8 mouse cellular contexts compared by ENCODE assay signal in genomic region chr11:66905617-66906384, GRCm38 (mm10). TPM values are rescaled to one million over a fixed set of nuclear protein-coding genes. Genes with fewer than 3 reads are reported as not detected.
DNase-seq lines count a peak whose midpoint lies in the region; ATAC-seq and TF ChIP-seq lines count a peak whose summit lies in the region.

No protein-coding gene starts in this region.

- no peak overlapping the region for H3K4me3 ChIP-seq in forebrain, embryonic 14.5 days (ENCODE audit: low read depth, low read length)
- H3K4me3 ChIP-seq in liver, postnatal 0 days (ENCODE audit: low read depth, low read length): no peak overlapping the region

- peak; percentile 92 for ATAC-seq in forebrain, embryonic 14.5 days
- peak; percentile 41; the same call in 1 of the 2 replicates for ATAC-seq in liver, postnatal 0 days

- H3K27ac ChIP-seq in forebrain, embryonic 14.5 days (ENCODE audit: low read depth, low read length): peak overlapping the region; percentile 79
- H3K27ac ChIP-seq in liver, postnatal 0 days (ENCODE audit: low read depth): no peak overlapping the region

- peak overlapping the region; percentile 43 for H3K9ac ChIP-seq in forebrain, embryonic 14.5 days (ENCODE audit: low read length)
- H3K9ac ChIP-seq in liver, postnatal 0 days (replicated peaks): no peak overlapping the region

- H3K9me3 ChIP-seq in forebrain, embryonic 14.5 days (replicated peaks; ENCODE audit: control insufficient read depth, low read length): no peaks in the 10 kb centered on the region
- H3K9me3 ChIP-seq in liver, postnatal 0 days (ENCODE audit: low read length): no peaks in the 10 kb centered on the region

- H3K36me3 ChIP-seq in forebrain, embryonic 14.5 days (ENCODE audit: control insufficient read depth, insufficient read depth, low read length): no peaks in the 10 kb centered on the region
- no peaks in the 10 kb centered on the region for H3K36me3 ChIP-seq in liver, postnatal 0 days (replicated peaks; ENCODE audit: insufficient read depth, low read length)

- intact Hi-C loops in heart, postnatal 14 days (cut with DNase I): loop anchor here (1.0 kb wide), 2 partner anchors 80 to 116 kb away; no protein-coding TSS in a partner anchor

- WGBS in forebrain, embryonic 14.5 days: 12% methylated on average over 21 of the region's 21 CpGs
- 19% methylated on average over 21 of the region's 21 CpGs for WGBS in liver, postnatal 0 days (ENCODE audit: insufficient replicate concordance)

- DNase-seq in ES-CJ7 (ENCODE audit: low read depth, low spot score): peak; percentile 85
- peak; percentile 64 for DNase-seq in c-Kit-positive CD71-positive TER-119-positive erythroid progenitor cells, embryonic 14.5 days (ENCODE audit: low spot score)
- DNase-seq in forebrain, embryonic 14.5 days (ENCODE audit: low spot score): peak; percentile 94
- peak; percentile 72 to 83 for DNase-seq in heart, postnatal 14 days
- DNase-seq in layer of hippocampus, adult 11-12 months (ENCODE audit: low spot score): peak; percentile 75
- peak; percentile 71 for DNase-seq in liver, postnatal 0 days
- peak; percentile 11 for DNase-seq in ovary, adult 18-20 months (ENCODE audit: low spot score)
- DNase-seq in thymus, postnatal 14 days: peak; percentile 61

- H3K4me2 ChIP-seq in forebrain, embryonic 14.5 days (ENCODE audit: low read length): peak overlapping the region; percentile 42; the same call in 1 of the 2 replicates
- H3K4me2 ChIP-seq in liver, postnatal 0 days (ENCODE audit: low read depth, low read length): no peak overlapping the region

- peak; percentile 79 for TF ChIP-seq CTCF in liver, postnatal 0 days (IDR thresholded peaks at IDR 0.05; ENCODE audit: low read depth)

- TF ChIP-seq EP300 in liver, postnatal 0 days (IDR thresholded peaks at IDR 0.05; ENCODE audit: low read depth): no peak

- H3K27me3 ChIP-seq in forebrain, embryonic 14.5 days (replicated peaks; ENCODE audit: control insufficient read depth, insufficient read depth, low read length): no peaks in the 10 kb centered on the region
- 0 out of 2 replicates have a peak, but pooled peaks cover 6% of the 10 kb centered on the region for H3K27me3 ChIP-seq in liver, postnatal 0 days (ENCODE audit: insufficient read depth, low read length)

- 0 out of 2 replicates have a peak, but pooled peaks cover 2% of the 10 kb centered on the region for H3K4me1 ChIP-seq in forebrain, embryonic 14.5 days (ENCODE audit: control insufficient read depth, insufficient read depth, low read length)
- no peaks in the 10 kb centered on the region for H3K4me1 ChIP-seq in liver, postnatal 0 days (ENCODE audit: insufficient read depth)

RNA-seq across cellular contexts. Expression of gene Pirt, which starts 6.0 kb away (rescaled TPM):
- 0.09 and 0.11 TPM in 2 replicates for polyA plus RNA-seq in forebrain, embryonic 14.5 days (2014; fragmentation: Nextera tagmentation; extraction: Ambion mirVana)
- total RNA-seq in heart, postnatal 14 days (2021): 10 to 100 TPM; 18.1 to 19.2 TPM
- polyA plus RNA-seq in liver, postnatal 0 days (2015; fragmentation: Nextera tagmentation; extraction: Ambion mirVana): not detected in 2 replicates

RNA-seq across cellular contexts. Expression of gene Tmem238l, which starts 50.6 kb away (rescaled TPM):
- not detected in 2 replicates for polyA plus RNA-seq in forebrain, embryonic 14.5 days (2014; fragmentation: Nextera tagmentation; extraction: Ambion mirVana)
- total RNA-seq in heart, postnatal 14 days (2021): not detected
- not detected in 2 replicates for polyA plus RNA-seq in liver, postnatal 0 days (2015; fragmentation: Nextera tagmentation; extraction: Ambion mirVana)

Comparison
In these comparisons a context has a peak if more than half of its experiments do, and no peak if none do; other contexts are left out.
1. DNase-seq: peak in every context shown above with its lines; median percentile 94 in forebrain, embryonic 14.5 days; 85 in ES-CJ7; 78 in heart, postnatal 14 days; 75 in layer of hippocampus, adult 11-12 months; 71 in liver, postnatal 0 days; 64 in c-Kit-positive CD71-positive TER-119-positive erythroid progenitor cells, embryonic 14.5 days; 61 in thymus, postnatal 14 days; 11 in ovary, adult 18-20 months.